Mouse (Mus musculus) brown adipose tissue, adult 24 weeks (tissue): ENCODE results near the gene Gm20388. TPM values are rescaled to one million over a fixed set of nuclear protein-coding genes. Genes with fewer than 3 reads are reported as not detected.
A peak's percentile ranks its signal among the peaks of the same experiment; 100 is the strongest.
"Not testable (repeated sequence)": the region's sequence is repeated elsewhere in the genome, so short reads cannot be mapped to it uniquely, and the experiment has no call there.

Experiments
- H3K27ac ChIP-seq: fragments of 200-500 bp; replicated peaks from 2 replicates; pipeline ENCODE4 v1.5.1; 2012; ENCODE audit warnings: low read depth, mild to moderate bottlenecking, low read length
- H3K4me1 ChIP-seq: fragments of 200-500 bp; 2 replicates; pipeline ENCODE4 v1.6.1; 2012; ENCODE audit warnings: low read length, mixed read lengths; ENCODE audit not compliant: control insufficient read depth, insufficient read depth, insufficient read length
- H3K4me3 ChIP-seq: fragments of 200-500 bp; 2 replicates; pipeline ENCODE4 v1.5.1; 2012; ENCODE audit warnings: low read depth, mild to moderate bottlenecking, low read length, moderate library complexity; ENCODE audit not compliant: insufficient read depth
- polyA plus RNA-seq: library from polyadenylated mRNA; stranded (reverse); fragments of >200 nt; gene quantifications from 2 replicates; pipeline ENCODE4 v1.2.4, GENCODE M21; 2012; ENCODE audit not compliant: missing spikeins, insufficient read depth, insufficient read length

Gene Gm20388
- polyA plus RNA-seq, 1 experiment = 44.7 TPM

GRCm38 (mm10) chr8:123041008-123041773 lies 3130.6 kb downstream of the Gm20388 start:
- H3K4me3 ChIP-seq = peak overlapping the region; percentile 97
- H3K4me1 ChIP-seq = peaks cover 20% of the 10 kb centered on the region
- peak overlapping the region; percentile 91 for H3K27ac ChIP-seq

DNA sequence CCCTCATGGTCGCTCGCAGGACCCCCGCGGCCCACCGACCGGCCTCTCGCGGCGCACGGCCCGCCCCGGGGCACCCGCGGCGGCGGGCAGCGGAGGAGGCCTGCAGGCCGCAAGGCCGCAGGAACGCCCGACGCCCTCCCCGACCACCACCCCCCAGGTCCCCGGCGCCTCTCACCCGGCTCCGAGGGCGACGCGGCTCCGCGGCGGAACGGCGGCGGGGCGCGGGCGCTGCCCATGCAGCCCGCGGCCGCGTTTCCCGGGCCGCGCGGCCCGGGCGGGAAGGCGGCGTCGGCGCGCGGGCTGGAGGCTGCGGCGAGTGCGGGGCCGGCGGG lies 3131.1 kb downstream of the Gm20388 start:
- peak overlapping the region; percentile 97 for H3K4me3 ChIP-seq
- peak overlapping the region; percentile 91 for H3K27ac ChIP-seq
- H3K4me1 ChIP-seq = peaks cover 20% of the 10 kb centered on the region

DNA sequence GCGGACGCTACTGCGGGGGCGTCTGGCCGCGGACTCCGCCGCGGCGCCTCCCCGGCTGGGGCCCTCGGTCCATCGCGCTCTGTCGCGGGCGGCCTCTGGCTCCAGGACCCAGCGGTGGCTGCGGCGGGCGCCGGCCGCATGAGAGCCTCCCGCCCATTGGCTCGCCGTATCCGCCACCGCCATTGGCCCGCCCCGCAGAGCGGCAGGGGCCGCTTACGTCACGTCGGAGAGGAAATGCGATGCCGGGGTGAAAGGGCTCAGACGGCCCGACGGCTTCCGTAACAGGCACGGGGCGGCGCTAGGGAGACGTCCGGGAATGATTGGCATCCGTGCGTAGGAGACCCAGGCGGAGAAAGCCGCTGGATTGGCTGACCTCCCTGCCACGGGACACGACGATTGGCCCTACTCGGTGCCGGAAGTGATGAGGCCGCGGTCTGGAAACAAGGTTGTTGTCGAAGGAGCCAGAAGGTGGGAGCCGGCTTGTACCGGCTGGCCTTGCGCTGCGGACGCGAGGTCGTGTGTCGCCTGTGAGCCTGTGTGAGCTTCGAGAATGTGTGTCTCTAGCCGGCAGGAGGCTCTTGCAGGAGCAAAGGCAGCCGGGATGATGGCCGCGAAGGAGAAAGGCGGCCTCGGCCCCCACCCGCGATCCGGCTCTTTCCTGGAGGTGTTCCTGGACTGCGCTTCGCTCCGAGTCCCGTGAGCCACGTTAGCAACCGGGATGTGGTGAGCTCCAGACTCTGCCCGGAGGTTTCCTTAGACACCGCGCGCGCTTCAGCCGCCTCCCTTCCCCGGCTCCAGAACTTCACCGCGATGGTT lies 3131.7 kb downstream of the Gm20388 start, which contains the start of gene Ankrd11:
Ankrd11 (minus strand) TSS at position 120 of the 816 bp plus-strand sequence.
- Histone ChIP-seq H3K27ac (peak within 1 kb of the TSS; percentile 95), H3K4me3 (peak within 1 kb of the TSS; percentile 97), H3K4me1 (peaks cover 20% of the 10 kb centered on the region)

DNA sequence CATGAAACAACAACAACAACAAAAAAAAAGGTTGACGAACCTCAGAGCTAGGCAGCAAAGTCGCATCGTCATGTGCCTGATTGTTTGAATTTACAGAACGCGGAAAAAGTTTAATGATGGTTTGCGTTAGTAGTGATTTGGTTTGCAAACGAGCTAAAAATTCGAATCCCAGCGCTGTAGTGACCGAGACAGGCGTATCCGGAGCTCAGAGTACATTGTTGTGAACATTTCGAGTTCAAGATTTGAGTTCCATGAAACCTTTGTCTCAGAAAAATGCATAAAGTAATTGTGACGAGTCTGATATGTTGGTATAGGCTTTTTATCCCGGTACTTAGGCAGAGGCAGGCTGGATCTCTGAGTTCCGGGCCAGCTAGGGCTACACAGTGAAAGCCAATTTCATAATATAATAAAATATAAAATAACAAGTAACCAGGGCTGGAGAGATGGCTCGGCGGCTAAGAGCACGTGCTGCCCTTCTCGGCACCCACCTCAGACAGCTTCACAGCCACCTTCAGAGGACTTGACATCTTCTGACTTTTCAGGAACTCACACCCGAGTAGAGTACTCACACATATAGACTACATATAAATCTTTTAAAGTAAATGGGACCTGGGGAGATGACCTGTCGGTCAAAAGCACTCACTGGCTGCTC lies 3132.5 kb downstream of the Gm20388 start:
- peaks cover 18% of the 10 kb centered on the region for H3K4me1 ChIP-seq
- H3K4me3 ChIP-seq = peak overlapping the region; percentile 77
- H3K27ac ChIP-seq = peak overlapping the region; percentile 95

- Histone ChIP-seq H3K4me3 (no peak overlapping the region), H3K27ac (peak overlapping the region; percentile 81), H3K4me1 (peaks cover 15% of the 10 kb centered on the region)
These were observed 3133.3 kb downstream of the Gm20388 start for GRCm38 (mm10) chr8:123043941-123044340.

GRCm38 (mm10) chr8:123044743-123045425 lies 3134.2 kb downstream of the Gm20388 start:
- H3K27ac ChIP-seq, H3K4me1 ChIP-seq, H3K4me3 ChIP-seq: not testable (repeated sequence)

DNA sequence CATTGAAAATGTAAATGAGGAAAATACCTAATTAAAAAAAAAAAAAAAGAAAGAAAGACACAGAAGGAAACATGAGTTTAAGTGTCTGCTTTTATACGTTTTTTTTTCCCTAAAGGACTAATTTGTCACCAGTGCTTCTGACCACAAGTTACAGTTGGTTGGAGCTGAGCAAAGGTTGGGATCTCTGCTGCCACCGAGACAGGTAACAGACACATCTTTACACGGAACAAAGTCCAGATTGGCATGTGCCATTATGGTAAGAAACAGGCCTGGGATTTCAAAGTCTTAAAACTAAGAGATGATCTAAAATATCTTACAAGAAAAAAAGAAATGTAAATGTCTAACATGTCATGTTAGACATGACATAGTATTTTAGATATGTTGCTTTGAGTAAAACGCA lies 3136.1 kb downstream of the Gm20388 start:
- Histone ChIP-seq H3K27ac (no peak overlapping the region), H3K4me1 (peaks cover 3% of the 10 kb centered on the region; the same call in 1 of the 2 replicates), H3K4me3 (no peak overlapping the region)

DNA sequence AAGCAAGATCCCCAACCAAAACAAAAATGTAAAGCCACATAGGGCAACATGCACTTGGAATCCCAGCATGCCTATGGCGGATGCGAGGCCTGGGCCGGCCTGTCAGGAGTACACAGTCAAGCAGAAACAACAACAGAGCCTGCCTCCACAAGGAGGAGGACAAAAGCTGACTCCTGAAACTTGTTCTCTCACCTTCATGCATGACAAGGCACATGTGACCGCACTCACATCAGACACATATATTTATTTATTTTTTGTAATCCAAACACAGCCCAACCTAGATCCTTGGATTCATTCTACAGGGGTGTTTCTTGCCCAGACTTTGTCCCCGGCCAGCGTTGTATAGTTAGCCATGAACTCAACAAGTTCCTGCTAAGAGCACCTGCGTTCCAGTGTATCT lies 3137.2 kb downstream of the Gm20388 start:
- Histone ChIP-seq H3K4me1 (peaks cover 6% of the 10 kb centered on the region), H3K27ac (no peak overlapping the region), H3K4me3 (no peak overlapping the region)

GRCm38 (mm10) chr8:123048402-123048801 lies 3137.8 kb downstream of the Gm20388 start:
- Histone ChIP-seq H3K4me1 (peaks cover 6% of the 10 kb centered on the region), H3K27ac (no peak overlapping the region), H3K4me3 (no peak overlapping the region)

- no peak overlapping the region for H3K4me3 ChIP-seq
- H3K27ac ChIP-seq = peak overlapping the region; percentile 41
These were observed 3140.8 kb downstream of the Gm20388 start for GRCm38 (mm10) chr8:123051458-123051857.

DNA sequence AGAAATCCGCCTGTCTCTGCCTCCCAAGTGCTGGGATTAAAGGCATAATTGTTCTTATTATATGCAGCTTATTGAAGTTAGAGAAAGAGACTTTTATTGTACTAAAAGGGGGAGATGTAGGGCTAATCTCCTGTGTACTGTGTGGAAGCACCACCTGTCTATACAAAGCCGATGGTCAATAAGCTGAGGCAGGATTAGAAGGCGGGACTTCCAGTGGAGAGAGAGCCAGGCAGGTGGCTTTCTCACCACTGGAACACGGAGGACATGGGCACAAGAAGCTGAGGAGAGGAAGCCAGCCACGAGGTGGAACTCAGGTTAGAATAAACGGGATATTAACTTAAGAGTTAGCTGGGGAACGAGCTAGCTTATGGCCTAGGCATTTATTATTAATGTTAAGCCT lies 3152.1 kb downstream of the Gm20388 start, which contains the start of gene Spg7:
Spg7 (plus strand) TSS at position 222 of the 400 bp plus-strand sequence.
- H3K4me1 ChIP-seq = peaks cover 4% of the 10 kb centered on the region; the same call in 1 of the 2 replicates
- no peak within 1 kb of the TSS for H3K4me3 ChIP-seq
- no peak within 1 kb of the TSS for H3K27ac ChIP-seq

More at GRCm38 (mm10) chr8:123051458-123051857, 3140.8 kb downstream of the Gm20388 start:
- H3K4me1 ChIP-seq = peaks cover 3% of the 10 kb centered on the region; the same call in 1 of the 2 replicates

- Histone ChIP-seq H3K4me1 (peaks cover 4% of the 10 kb centered on the region; the same call in 1 of the 2 replicates), H3K4me3 (peak overlapping the region; percentile 80)
These were observed 3153.4 kb downstream of the Gm20388 start for GRCm38 (mm10) chr8:123064072-123064471.

DNA sequence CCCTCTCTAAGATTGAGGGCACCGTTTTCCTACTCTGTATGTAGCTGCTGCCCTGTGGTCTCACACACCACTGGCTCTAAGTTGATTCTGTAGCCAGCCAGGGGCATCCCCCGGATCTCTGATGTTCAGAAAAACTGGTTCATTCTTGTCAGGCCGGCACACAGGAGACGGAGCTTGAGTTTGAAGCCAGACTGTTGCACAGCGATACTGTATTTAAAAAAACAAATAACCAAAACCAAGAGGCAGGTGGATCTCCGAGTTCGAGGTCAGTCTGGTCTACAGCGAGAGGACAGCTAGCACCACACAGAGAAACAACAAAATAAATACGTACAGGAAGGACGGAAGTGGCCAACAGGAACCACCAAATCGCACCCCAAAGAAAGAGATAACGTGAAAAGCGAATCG lies 3154.2 kb downstream of the Gm20388 start:
- peak overlapping the region; percentile 96 for H3K27ac ChIP-seq
- H3K4me1 ChIP-seq = peaks cover 4% of the 10 kb centered on the region; the same call in 1 of the 2 replicates
- H3K4me3 ChIP-seq = peak overlapping the region; percentile 80

More at GRCm38 (mm10) chr8:123064072-123064471, 3153.4 kb downstream of the Gm20388 start:
- H3K27ac ChIP-seq = no peak overlapping the region
